Mouse (Mus musculus) ovary, adult 2 months (tissue): ENCODE results near the gene Ubxn7. TPM values are rescaled to one million over a fixed set of nuclear protein-coding genes. Genes with fewer than 3 reads are reported as not detected.

Experiments
- polyA plus RNA-seq: library from polyadenylated mRNA; depleted of rRNA; stranded (reverse); fragments of >200 nt; gene quantifications from 2 replicates; pipeline ENCODE4 v1.2.3, GENCODE M21; 2012; rRNA removed

Gene Ubxn7
- 13.4 and 25.9 TPM in 2 replicates for polyA plus RNA-seq

DNA sequence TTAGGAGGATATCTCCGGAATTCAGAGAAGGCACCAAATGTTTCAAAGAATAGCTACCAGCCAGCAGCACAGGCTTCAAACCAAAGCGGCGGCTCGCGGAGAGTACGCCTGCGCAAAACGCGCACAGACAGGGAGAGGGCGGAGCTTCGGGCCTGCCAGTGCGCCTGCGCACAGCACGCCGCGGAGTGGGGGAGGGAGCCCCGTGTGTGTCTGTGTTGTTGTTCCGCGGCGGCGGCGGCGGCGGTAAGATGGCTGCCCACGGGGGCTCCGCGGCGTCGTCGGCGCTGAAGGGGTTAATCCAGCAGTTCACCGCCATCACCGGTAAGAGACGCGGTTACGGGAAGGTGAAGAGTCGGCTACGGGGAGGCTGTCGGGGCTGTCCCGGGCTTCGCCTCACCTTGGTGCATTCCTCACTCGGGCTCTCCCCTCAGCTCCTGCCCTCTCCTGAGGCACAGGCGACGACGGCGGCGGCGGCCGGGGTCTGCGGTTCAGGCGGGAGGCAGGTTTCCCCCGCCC, at the start of gene Ubxn7:
Ubxn7 (plus strand) TSS at position 218 of the 516 bp plus-strand sequence.

GRCm38 (mm10) chr16:32400267-32400666, 68.2 kb downstream of the Ubxn7 start, which contains the start of gene Tm4sf19:
Tm4sf19 (plus strand) TSS chr16:32400506.

GRCm38 (mm10) chr16:32419517-32420483, 87.7 kb downstream of the Ubxn7 start, which contains the start of gene Tctex1d2:
Tctex1d2 (plus strand) TSS chr16:32419702.

GRCm38 (mm10) chr16:32430474-32431046, 98.5 kb downstream of the Ubxn7 start, which contains the start of gene Pcyt1a:
Pcyt1a (plus strand) TSS chr16:32430921.

Other genes with a start within 250 kb of the Ubxn7 start
- 36.0 and 50.2 TPM in 2 replicates for gene Pigx, start 232.5 kb upstream of the Ubxn7 start, polyA plus RNA-seq
- 9.7 and 19.0 TPM in 2 replicates for gene Cep19, start 232.5 kb upstream of the Ubxn7 start, polyA plus RNA-seq
- gene Nrros, start 166.7 kb upstream of the Ubxn7 start, polyA plus RNA-seq: 13.3 and 17.4 TPM in 2 replicates
- gene Bex6, start 152.4 kb upstream of the Ubxn7 start, polyA plus RNA-seq: not detected in 2 replicates
- 5.5 and 6.2 TPM in 2 replicates for gene Fbxo45, start 85.1 kb upstream of the Ubxn7 start, polyA plus RNA-seq
- gene Wdr53, start 85.0 kb upstream of the Ubxn7 start, polyA plus RNA-seq: 2.3 and 2.5 TPM in 2 replicates
- not detected in 2 replicates for gene Smco1, start 60.8 kb upstream of the Ubxn7 start, polyA plus RNA-seq
- gene Rnf168, start 54.8 kb upstream of the Ubxn7 start, polyA plus RNA-seq: 10.2 and 12.0 TPM in 2 replicates
- gene Tm4sf19, start 68.2 kb downstream of the Ubxn7 start, polyA plus RNA-seq: 0.10 and 0.36 TPM in 2 replicates
- 5.3 and 7.5 TPM in 2 replicates for gene Tctex1d2, start 87.4 kb downstream of the Ubxn7 start, polyA plus RNA-seq
- 56.1 and 59.6 TPM in 2 replicates for gene Pcyt1a, start 98.7 kb downstream of the Ubxn7 start, polyA plus RNA-seq
- 0.19 and 0.28 TPM in 2 replicates for gene Slc51a, start 155.6 kb downstream of the Ubxn7 start, polyA plus RNA-seq
- gene Zdhhc19, start 164.0 kb downstream of the Ubxn7 start, polyA plus RNA-seq: not detected in 2 replicates